Mouse (Mus musculus) liver, postnatal 0 days (tissue): ENCODE measurements around the gene Gbe1. TPM values are rescaled to one million over a fixed set of nuclear protein-coding genes. Genes with fewer than 3 reads are reported as not detected.

Experiments used
- ATAC-seq: fragments of 200-750 bp; cut with Nextera tagmentation; 2 replicates; pipeline ENCODE4 v1.8.0; 2017; ENCODE audit warnings: mild to moderate bottlenecking, moderate library complexity
- DNase-seq: peaks from one replicate; pipeline ENCODE4 v3.0.0-alpha.2; 2016
- H3K27ac ChIP-seq: fragments of 300-500 bp; sonication (generic); 2 replicates; pipeline ENCODE4 v1.5.1; 2014; ENCODE audit warnings: antibody characterized with exemption, moderate library complexity, mild to moderate bottlenecking, low read depth
- H3K27me3 ChIP-seq: fragments of 300-500 bp; sonication (generic); 2 replicates; pipeline ENCODE4 v1.6.1; 2014; ENCODE audit warnings: low read length, control low read depth, mixed read lengths; ENCODE audit not compliant: insufficient read depth
- H3K36me3 ChIP-seq: fragments of 300-500 bp; sonication (generic); replicated peaks from 2 replicates; pipeline ENCODE4 v1.6.1; 2014; ENCODE audit warnings: mild to moderate bottlenecking, control low read depth, low read length, moderate library complexity, mixed read lengths; ENCODE audit not compliant: insufficient read depth
- H3K4me1 ChIP-seq: fragments of 300-500 bp; sonication (generic); 2 replicates; pipeline ENCODE4 v1.6.1; 2014; ENCODE audit warnings: antibody characterized with exemption, mild to moderate bottlenecking, control low read depth; ENCODE audit not compliant: insufficient read depth
- H3K4me2 ChIP-seq: fragments of 300-500 bp; sonication (generic); 2 replicates; pipeline ENCODE4 v1.6.1; 2014; ENCODE audit warnings: low read depth, mild to moderate bottlenecking, low read length, moderate library complexity, mixed read lengths
- H3K4me3 ChIP-seq: fragments of 300-500 bp; sonication (generic); 2 replicates; pipeline ENCODE4 v1.5.1; 2014; ENCODE audit warnings: low read depth, low read length
- H3K9ac ChIP-seq: fragments of 300-500 bp; sonication (generic); replicated peaks from 2 replicates; pipeline ENCODE4 v1.6.1; 2014; ENCODE audit warnings: mild to moderate bottlenecking, moderate library complexity
- H3K9me3 ChIP-seq: fragments of 300-500 bp; sonication (generic); 2 replicates; pipeline ENCODE4 v1.6.1; 2016; ENCODE audit warnings: mild to moderate bottlenecking, control low read depth, low read length, mixed read lengths
- CTCF ChIP-seq: sonication (generic); IDR thresholded peaks from 2 replicates; pipeline ENCODE4 v1.5.1; 2016; ENCODE audit warnings: antibody characterized with exemption, low read depth
- EP300 ChIP-seq: IDR thresholded peaks from 2 replicates; pipeline ENCODE4 v1.6.1; 2016; ENCODE audit warnings: antibody characterized with exemption, low read depth, mild to moderate bottlenecking
- whole genome bisulfite sequencing: fragments of 180-500 bp; shearing (Covaris S2); extraction: QIAGEN DNeasy Blood & Tissue Kit; methylation state at CpG from one replicate; pipeline ENCODE4 v1.1.7; 2014; ENCODE audit not compliant: insufficient replicate concordance; 5-methylcytosine and 5-hydroxymethylcytosine counted together
- polyA plus RNA-seq: library from polyadenylated mRNA; unstranded; fragments of >200 nt; fragmentation: Nextera tagmentation; extraction: Ambion mirVana; gene quantifications from 2 replicates; pipeline ENCODE4 v1.2.1, GENCODE M21; 2015

The Gbe1 gene
- polyA plus RNA-seq, 1 experiment from 2014 or later = 31.7 TPM

- TF ChIP-seq EP300 (no peak), CTCF (no peak)
- H3K27ac ChIP-seq = no peak overlapping the region
- WGBS = 69% methylated on average over 3 of the region's 3 CpGs
- no peaks in the 10 kb centered on the region for H3K4me1 ChIP-seq
- no peaks in the 10 kb centered on the region for H3K36me3 ChIP-seq
- no peak overlapping the region for H3K4me2 ChIP-seq
- H3K9ac ChIP-seq = no peak overlapping the region
- H3K9me3 ChIP-seq = no peaks in the 10 kb centered on the region
- ATAC-seq = no peak
- H3K27me3 ChIP-seq = no peaks in the 10 kb centered on the region
- no peak for DNase-seq
- no peak overlapping the region for H3K4me3 ChIP-seq
Observed at GRCm38 (mm10) chr16:70618168-70618567, 304.4 kb downstream of the Gbe1 start.
